Mouse (Mus musculus) frontal cortex, postnatal 36 days (tissue): Measurements from ENCODE around the gene Sowaha.

Experiments
- DNase-seq, 2 experiments: peaks; one replicate each; pipeline ENCODE4 v3.0.0; 2022; ENCODE audit warnings: low spot score in 2 of 2

Gene Sowaha

GRCm38 (mm10) chr11:53505026-53505663, 25.1 kb upstream of the Sowaha start:
- no peak for DNase-seq

GRCm38 (mm10) chr11:53504376-53504775, 24.3 kb upstream of the Sowaha start:
- no peak for DNase-seq

DNA sequence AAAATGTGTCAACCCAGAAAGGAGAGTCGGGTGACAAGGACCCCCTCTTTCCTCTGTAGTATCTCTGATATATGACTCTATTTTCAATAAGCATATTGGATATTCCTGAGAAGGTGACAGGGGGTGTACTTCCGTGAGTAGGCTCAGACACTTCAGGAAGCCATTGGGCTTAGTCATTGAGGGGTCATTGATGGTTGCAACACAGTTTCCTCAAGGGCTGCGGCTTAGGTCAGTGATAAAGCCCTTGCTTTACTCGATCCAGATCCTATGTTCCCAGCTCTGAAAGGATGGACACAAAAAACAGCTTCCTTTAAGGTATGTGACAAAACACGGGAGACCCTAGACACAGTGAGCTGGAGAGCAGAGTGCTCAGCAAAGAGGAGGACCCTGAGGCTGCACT, 23.7 kb upstream of the Sowaha start:
- no peak for DNase-seq

- peak in 1 of 2 experiments; percentile 68 for DNase-seq
Measured at GRCm38 (mm10) chr11:53502039-53502765, 22.1 kb upstream of the Sowaha start.

- DNase-seq = no peak
Measured at GRCm38 (mm10) chr11:53500569-53500968, 20.5 kb upstream of the Sowaha start.

GRCm38 (mm10) chr11:53496946-53497345, 16.9 kb upstream of the Sowaha start:
- peak; percentile 54 to 76 for DNase-seq

GRCm38 (mm10) chr11:53495417-53495816, 15.3 kb upstream of the Sowaha start:
- DNase-seq = no peak

DNA sequence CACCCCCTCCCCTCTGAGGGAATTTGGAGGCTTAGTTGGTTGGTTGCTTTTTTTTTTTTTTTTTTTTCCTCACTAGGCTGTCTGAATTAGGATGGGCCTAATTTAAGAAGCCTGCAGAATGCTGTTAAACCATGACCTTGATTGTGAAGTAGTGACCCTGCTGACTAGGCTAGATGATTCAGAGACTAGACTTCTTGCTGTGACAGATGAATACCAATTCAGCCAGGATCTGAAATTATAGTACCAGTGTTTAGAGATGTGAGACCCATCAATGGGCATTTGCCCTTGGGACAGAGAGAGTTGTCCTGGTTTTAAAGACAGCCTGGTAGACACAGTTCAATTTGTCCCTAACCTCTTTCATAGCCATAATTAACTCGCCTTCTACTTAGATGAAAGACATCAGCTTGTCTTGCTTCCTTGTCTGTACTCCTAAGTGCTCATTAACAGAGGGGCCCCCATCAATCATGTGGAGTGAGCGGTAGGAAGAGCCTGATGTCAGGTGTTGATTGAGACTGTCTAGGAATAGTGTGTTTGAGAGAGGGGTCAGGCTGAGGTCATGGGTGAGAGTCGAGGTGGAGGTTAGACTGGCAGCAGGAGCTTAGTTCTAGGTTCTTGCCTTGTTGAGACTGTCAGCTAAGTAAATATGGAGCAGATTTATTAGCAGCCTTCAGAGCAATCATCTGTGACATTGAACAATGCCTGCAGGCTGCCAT, 13.3 kb upstream of the Sowaha start:
- no peak for DNase-seq

DNA sequence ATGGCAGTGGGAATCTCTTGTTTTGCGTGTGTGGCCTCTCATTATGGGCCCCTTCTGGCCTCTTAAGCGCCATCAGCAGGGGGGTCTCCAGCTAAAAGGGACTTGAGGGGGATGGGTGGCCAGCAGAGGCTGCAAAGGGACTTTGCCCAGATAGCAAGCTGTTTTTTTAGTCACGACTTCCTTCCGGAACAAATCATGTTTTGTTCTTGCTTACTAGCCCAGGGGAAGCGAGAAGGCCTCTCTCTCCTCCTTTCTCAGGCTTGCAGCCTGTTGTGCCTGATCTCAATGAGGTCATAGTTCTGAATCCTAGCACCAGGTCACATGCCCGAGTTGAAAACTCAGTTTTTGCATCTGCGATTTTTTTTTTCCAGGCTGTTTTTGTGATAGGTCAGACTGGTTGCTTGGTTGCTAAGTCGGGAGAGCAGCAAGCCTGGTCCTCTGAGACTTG, 11.9 kb upstream of the Sowaha start:
- no peak for DNase-seq

GRCm38 (mm10) chr11:53489421-53489820, 9.3 kb upstream of the Sowaha start:
- no peak for DNase-seq

DNA sequence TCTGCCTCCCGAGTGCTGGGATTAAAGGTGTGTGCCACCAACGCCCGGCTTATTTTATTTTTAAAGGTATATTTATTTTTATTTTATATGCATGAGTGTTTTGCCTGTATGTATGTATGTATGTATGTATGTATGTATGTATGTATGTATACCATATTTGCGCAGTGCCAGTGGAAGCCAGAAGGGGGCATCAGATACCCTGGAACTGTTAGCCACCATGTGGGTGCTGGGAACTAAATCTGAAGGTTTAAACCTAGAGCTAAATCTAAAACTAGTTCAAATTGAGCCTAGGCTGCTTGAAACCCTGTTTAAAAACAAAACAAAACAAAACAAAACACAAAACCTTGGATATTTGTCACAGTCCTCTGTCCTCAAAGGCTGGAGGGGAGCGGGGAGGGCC, 8.9 kb upstream of the Sowaha start:
- DNase-seq = no peak

- DNase-seq = no peak
Measured at GRCm38 (mm10) chr11:53486822-53487594, 6.9 kb upstream of the Sowaha start.

DNA sequence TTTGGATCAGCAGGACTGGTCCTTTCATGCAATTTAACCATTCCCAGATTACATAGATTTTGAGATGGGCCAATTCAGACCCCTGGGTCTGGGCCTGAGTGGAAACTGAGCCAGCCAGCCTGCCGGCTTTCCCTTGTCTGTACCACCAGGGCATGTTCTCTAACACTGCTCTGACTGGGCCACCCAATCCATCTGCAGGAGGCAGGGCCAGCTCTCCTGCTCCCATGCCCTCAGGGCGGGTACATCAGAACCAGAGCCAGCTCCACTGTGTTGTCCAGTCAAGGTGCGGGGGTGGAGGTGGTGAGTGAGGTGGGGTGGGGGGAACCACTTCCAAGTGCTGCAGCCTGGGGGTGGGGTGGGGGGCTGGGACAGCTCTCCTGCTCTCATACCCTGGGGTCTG, 6.3 kb upstream of the Sowaha start:
- DNase-seq = no peak

DNA sequence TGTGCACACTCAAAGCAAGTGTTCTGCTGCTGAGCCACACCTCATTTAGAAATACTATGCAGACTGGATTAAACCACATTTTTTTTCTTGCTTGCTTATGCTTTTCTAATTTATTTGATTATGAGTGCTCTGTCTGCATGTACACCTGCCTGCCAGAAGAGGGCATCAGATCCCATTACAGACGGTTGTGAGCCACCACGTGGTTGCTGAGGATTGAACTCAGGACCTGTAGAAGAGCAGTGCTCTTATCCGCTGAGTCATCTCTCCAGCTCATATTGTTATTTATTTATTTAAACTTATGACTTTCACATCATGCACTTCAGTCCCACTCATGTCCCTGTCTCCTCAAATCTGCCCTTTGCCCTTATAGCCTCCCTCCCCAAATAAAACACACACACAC, 5.6 kb upstream of the Sowaha start:
- no peak for DNase-seq

- DNase-seq = no peak
Measured at GRCm38 (mm10) chr11:53483159-53483891, 3.3 kb upstream of the Sowaha start.

DNA sequence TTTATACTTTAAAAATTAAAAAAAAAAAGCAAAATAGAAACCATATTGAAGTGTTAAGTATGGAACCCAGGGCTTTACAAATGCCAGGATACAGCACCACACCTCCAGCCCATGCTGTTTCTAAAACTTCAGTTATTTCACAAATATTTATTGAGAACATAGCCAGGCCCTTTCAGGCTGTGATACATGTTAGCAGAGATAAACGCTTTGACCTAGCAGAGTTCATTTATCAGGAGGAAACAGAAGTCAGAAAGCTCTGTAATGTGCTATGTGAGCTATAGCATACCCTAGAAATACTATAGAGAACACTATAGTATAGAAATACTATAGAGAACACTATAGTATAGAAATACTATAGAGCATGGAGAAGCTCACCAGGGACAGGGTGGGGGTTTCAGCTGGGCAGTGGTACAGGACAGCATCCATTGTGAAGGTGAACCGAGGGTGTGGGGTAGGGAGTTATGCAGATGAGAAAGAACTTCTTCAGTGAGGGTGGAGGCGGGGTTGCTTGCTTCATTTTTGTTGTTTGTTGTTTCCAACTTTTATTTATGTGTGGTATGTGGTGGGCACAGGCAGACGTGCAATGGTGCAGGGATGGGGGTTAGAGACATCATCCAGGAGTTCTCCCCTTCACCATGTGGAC, 1.1 kb upstream of the Sowaha start:
- no peak for DNase-seq

DNA sequence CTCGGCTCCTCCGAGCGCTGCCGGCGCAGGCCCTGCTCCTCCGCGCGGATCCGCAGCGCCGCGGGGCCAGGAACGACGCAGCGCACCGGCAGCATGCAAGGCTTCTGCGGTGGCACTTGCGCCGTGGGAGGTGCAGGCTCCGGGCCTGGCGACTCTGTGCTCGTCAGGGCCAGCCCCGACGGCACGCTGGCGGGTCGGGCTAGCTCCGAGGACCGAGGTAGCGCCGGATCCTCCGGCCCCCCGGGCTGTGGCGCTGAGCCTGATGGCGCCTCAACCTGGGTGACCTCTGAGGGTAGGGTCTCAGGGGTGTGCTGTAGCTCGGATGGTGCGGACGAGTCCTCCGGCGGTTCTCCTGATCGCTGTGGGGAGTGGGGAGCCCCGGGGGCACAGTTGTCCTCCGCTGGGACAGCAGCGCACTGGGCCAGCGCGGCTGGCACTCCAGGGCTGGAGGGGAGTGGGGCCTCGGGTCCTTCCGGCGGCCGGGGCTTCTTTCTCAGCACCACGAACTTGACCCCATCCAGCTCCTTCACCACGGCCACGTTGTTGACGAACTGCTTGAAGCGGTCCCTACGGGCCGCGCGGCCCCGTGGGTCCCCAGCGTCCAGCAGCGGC, 797 bp downstream of the Sowaha start:
- DNase-seq = peak in 1 of 2 experiments; percentile 38

- DNase-seq = peak in 1 of 2 experiments; percentile 39
Measured at GRCm38 (mm10) chr11:53478383-53479170, 1.5 kb downstream of the Sowaha start.

GRCm38 (mm10) chr11:53477833-53478232, 2.2 kb downstream of the Sowaha start:
- no peak for DNase-seq
